Mouse (Mus musculus): Measurements from ENCODE around the gene Gm17606.
"Not testable (repeated sequence)": the region's sequence is repeated elsewhere in the genome, so short reads cannot be mapped to it uniquely, and the experiment has no call there.

Gm17606 gene

DNA sequence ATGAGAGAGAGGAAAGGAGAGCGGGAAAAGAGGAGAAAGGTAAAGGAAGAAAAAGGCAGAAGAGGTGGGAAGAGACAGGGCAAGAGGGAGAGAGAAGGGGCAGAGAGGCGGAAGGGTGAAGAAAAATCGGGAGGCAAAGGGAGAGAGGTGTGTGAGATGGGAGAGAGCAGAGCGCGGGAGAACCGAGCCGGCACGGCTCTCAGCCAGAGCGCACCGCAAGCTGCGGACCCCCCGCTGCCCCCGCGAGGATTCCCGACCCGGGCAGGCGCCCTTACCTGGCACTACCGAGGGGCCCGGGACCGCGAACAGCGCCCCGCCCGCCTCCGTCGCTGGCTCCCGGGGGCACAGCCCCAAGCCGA is at the start of gene Gm17606:
Gene Gm17606, plus strand, starts transcription at position 7 of the 359 bp plus-strand sequence.
- no peak for DNase-seq (ENCODE audit: low read depth, low spot score)

DNA sequence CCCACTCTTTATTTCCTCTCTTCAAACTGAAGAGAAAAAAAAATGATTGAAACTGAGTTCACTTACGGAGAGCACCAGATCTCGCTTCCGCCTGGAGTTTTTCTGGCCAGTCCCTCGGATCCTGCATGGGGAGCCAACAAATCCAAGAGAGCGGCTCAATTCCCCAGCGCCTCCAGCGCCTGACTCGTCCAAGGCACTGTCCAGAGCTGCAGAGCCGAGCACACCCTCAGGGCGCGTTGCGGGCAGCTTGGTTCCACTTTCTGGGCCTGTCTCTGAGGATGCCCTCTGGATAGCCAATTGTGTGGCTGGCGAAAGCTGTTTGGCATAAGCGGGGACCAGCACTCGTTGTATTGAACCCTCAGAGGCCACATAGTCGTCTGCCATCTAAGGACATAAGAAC is 49.7 kb upstream of the Gm17606 start:
- no peak for DNase-seq (ENCODE audit: low read depth, low spot score)

GRCm38 (mm10) chr14:54592319-54592934 is 48.3 kb upstream of the Gm17606 start:
- DNase-seq (ENCODE audit: low read depth, low spot score) = no peak

DNA sequence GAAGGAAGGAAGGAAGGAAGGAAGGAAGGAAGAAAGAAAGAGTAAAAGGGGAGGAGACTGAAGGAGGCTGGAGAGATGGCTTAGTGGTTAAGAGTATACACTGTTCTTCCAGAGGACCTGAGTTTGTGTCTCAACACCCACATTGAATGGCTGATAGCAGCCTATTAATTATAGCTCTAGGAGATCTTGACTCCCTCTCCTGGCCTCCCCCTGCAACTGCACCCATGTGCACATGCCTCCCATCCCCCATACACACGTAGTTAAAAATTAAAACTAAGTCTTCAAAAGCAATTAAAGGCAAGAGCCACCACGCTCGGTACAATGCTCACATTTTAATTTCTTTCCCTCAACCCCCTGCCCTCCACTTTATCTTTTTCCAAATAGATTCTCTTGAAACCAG is 46.7 kb upstream of the Gm17606 start:
- DNase-seq (ENCODE audit: low read depth, low spot score) = no peak

DNA sequence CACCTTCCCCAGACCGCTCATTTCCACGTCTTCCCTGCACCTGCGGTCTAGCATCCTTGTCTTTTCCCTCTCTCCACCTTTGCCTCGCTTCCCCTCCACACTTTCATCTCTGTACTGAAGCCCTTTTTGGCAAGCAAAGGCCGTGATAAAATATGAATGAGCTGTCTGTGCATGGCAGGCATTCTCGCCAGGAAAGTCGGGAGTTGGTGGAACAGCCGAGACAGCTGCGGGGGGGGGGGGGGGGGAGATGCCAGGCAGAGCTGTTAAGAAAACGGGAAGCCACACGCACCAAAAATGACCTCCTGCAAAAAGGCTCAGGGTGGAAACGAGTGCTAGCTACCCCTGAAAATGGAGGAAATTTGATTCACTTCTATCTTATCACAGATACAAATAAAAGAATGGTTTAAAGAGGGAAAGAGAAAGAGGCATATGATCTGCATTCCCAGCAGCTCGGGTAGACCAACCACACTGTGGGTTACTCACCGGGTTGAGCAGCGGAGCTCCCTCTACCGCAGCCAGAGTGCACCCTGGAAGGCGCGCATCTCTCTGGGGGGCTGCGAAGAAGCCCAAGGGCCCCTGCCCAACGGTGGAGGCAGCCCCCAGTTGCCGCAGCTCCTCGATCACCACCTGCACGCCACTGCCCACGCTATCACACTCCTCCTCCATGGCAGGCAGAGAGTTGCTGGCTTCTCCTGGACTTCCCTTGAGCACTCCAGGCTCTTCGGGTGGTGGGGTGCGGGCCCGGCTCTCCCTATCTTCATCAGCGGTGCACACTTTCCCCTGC is 45.9 kb upstream of the Gm17606 start:
- no peak for DNase-seq (ENCODE audit: low read depth, low spot score)

GRCm38 (mm10) chr14:54597084-54597483 is 43.7 kb upstream of the Gm17606 start:
- no peak for DNase-seq (ENCODE audit: low read depth, low spot score)

- no peak for DNase-seq (ENCODE audit: low read depth, low spot score)
These were observed 39.2 kb upstream of the Gm17606 start for GRCm38 (mm10) chr14:54601601-54602000.

DNA sequence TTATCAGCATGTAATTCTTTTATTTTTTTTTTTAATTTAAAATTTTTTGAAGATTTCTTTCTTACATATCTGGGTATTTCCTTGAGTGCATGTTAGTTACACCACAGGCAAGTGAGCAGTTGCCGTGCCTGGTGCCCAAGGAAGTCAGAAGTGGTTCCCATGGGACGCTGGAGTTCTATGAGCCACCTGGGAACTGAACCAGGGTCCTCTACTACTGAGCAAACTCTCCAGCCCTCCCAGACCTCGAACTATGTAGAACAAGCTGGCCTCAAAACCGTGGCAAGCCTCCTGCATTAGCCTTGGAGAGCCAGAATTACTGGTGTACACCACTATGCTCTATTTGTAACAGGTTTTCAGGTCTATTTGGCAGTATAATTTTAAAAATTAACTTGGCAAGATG is 38.1 kb upstream of the Gm17606 start:
- no peak for DNase-seq (ENCODE audit: low read depth, low spot score)

DNA sequence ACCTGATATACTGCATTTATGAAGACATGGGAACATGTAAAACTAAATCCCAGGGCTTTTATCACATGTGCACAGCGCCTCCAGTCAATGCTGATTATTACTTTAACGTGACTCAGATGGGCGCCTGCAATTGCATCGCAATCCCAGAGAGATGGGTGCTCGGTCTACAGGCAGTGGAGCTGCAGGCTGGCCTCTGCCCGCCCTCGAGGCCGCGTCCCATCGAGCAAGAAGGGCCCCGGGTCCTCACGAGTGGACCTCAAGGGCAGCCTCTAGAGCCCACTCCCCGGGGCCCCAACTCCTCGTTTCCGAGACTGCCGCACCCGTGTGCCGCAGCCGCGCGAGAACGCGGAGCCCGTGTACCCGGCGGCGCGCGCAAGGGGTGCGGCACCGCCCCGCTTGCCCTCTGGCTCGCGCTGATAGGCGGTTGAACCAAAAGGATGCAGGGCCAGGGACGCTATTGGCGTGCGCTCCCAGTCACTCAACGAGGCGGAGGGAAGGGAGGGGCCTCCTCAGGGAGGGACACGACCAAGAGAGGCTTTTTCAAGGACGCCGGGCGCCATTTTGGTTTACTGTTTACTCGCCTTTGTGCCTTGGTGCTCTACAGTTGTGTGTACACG is 37.6 kb upstream of the Gm17606 start:
- peak; percentile 97 for DNase-seq (ENCODE audit: low read depth, low spot score)

DNA sequence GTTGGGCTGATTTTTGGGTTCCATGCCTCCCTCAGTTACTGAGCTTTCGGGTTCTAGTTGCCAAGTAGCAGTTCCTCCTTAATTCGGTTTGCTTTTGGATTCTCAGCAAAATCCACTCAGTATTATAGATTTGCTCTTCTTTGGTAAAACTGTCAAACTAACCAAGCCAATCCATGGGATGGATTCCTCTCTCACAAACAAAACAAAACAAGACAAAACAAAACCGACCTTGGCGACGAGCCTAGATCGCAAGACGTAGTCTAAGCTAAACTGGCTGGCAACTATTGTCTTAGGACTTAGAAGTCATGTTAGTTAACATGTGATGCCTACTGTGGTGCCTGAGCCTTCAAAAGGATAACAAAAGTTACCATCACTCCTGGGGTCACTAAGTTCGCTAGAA is 37.1 kb upstream of the Gm17606 start:
- no peak for DNase-seq (ENCODE audit: low read depth, low spot score)

GRCm38 (mm10) chr14:54605752-54606321 is 34.9 kb upstream of the Gm17606 start, which contains the start of gene 4931414P19Rik:
Gene 4931414P19Rik (minus strand): TSS chr14:54605993.
- DNase-seq (ENCODE audit: low read depth, low spot score) = peak; percentile 54

- DNase-seq (ENCODE audit: low read depth, low spot score) = no peak
These were observed 33.5 kb upstream of the Gm17606 start for GRCm38 (mm10) chr14:54607226-54607625.

- DNase-seq (ENCODE audit: low read depth, low spot score) = no peak
These were observed 31.5 kb upstream of the Gm17606 start for GRCm38 (mm10) chr14:54609245-54609644.

DNA sequence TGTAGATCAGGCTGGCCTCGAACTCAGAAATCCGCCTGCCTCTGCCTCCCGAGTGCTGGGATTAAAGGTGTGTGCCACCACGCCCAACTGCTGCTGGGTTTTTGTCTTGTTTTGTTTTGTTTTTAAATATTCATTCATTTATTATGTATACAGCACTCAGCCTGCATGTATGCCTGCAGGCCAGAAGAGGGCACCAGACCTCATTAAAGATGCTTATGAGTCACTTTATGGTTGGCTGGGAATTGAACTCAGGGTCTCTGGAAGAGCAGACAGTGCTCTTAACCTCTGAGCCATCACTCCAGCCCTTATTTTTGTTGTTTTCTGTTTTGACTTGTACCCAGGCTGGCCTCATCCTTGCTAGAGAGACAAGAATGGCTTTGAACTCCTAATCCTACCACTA is 30.8 kb upstream of the Gm17606 start:
- DNase-seq (ENCODE audit: low read depth, low spot score) = no peak

GRCm38 (mm10) chr14:54610648-54611047 is 30.1 kb upstream of the Gm17606 start:
- no peak for DNase-seq (ENCODE audit: low read depth, low spot score)

GRCm38 (mm10) chr14:54614130-54614529 is 26.6 kb upstream of the Gm17606 start:
- not testable (repeated sequence) for DNase-seq (ENCODE audit: low read depth, low spot score)

DNA sequence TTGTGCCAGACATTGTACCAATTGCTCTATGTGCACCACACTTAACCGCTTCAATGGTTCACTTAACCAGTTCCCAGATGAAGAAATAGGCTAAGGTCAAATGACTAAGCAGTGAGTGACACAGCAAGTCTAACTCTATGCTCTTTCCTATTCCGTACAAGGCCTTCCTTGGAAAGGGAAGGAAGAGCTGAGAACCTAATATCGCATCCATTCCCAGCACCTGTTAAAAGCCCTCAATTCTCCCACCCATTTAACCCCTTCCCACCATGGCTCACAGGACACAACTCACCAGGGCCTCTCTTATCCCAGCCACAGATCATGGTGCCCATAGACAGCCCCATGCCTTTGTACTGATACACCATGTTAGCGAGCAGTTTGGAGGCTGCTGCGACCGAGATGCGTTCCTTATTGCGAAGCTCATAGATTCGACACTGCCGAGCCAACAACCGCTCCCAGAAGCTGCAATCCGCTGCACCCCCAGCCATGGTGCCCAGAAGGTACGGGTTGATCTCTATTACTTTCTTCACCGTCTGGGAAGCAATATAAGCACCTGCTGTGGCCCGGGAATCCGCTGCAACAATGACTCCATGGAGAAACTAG is 24.4 kb upstream of the Gm17606 start:
- DNase-seq (ENCODE audit: low read depth, low spot score) = no peak

DNA sequence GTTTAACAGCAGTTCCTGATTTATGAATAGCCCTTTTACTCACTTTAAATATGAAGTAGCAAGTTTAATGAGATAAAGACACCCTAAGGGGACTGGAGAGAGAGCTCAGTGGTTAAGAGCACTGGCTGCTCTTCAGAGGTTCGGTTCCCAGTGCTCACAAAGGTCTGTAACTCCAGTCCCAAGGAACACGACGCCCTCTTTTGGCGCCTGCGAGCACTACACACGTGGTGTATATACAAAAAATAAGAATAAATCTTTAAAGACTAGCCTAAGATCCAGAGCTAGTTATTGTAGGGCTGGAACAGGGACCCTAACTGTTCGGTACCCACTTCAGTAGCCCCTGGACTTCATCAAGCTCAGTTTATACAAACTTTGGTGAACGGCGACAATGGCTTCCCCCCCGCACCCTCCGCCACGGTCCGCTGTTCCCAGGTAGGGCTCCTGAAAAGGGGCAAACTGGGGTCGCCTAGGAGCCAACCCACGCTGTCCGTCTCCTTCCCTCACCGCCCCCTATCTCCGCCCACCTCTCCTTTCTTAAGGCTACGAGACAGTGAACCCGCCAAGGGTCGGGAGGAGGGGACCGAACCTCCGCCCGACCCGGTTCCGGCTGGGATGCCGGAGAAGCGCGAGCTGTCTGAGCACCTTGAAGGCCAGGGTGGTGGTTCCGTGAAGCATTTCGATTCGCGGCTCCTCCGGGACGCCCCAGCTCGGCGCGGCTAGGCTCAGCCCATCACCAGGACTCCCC is 23.4 kb upstream of the Gm17606 start:
- no peak for DNase-seq (ENCODE audit: low read depth, low spot score)

- DNase-seq (ENCODE audit: low read depth, low spot score) = peak; percentile 87
These were observed 22.8 kb upstream of the Gm17606 start, which contains the start of gene Psmb5 for GRCm38 (mm10) chr14:54617897-54618365. Gene Psmb5 (minus strand): TSS chr14:54618022.

- no peak for DNase-seq (ENCODE audit: low read depth, low spot score)
These were observed 19.6 kb upstream of the Gm17606 start, which contains the start of gene Psmb11 for GRCm38 (mm10) chr14:54621133-54621532. Gene Psmb11 (plus strand): TSS chr14:54621433.

- DNase-seq (ENCODE audit: low read depth, low spot score) = no peak
These were observed 17.4 kb upstream of the Gm17606 start for GRCm38 (mm10) chr14:54623334-54623733.
